Mouse (Mus musculus) embryonic stem cell, embryonic (primary cell): Measurements from ENCODE around the gene C2cd5.

Experiments
- CTCF ChIA-PET, 4 experiments: fragments of 300-600 bp in 2 of 4; fragments of 350-600 bp in 2 of 4; sonication (Branson Sonifier 250); formaldehyde crosslinking; loops; one replicate each; lab custom pipeline; 2022; ENCODE audit warnings: inconsistent platforms in 2 of 4; lab: Charles Lee
- POLR2A ChIA-PET, 4 experiments: fragments of 300-600 bp in 2 of 4; fragments of 350-600 bp in 2 of 4; sonication (Branson Sonifier 250); formaldehyde crosslinking; loops; one replicate each; lab custom pipeline; 2022; ENCODE audit warnings: antibody characterized with exemption in 4 of 4, inconsistent platforms in 1 of 4; lab: Charles Lee

The C2cd5 gene

DNA sequence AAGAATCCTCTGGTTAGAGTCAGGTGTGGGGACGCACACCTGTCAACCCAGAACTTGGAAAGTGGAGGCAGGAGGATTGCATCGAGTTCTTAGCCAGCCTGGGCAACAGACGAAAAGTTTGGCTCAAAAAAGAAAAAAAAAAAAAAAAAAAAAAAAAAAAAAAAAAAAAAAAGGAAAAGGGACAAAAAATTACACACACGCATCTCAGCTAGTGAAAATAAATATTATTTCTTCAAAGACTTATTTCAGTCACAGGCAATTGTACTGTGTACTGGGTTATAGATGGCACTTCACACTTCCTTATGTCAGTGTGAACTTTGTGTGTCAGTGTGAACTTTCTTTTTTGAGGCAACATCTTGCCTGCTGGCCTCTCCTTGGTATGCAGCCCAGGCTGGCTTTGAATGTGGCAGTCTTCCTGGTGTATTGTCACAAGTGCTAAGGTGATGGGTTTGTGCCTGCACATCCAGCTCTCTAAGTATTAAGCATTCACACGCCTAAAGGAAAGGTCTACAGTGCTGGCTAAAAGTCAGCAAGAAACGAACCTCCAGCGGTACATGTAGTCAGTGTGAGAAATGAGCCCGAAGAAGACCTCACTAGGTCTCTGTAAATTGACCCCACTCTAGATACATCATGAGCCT lies 656 bp upstream of the C2cd5 start:
- ChIA-PET POLR2A (interaction anchor here in 3 of 4 experiments (0.6 to 6.5 kb wide), 31 partner anchors 8 to 1151 kb away, joined by 3 to 74 read pairs (median 5); partner anchors contain the start of gene Etnk1 (in 2 of the 3)), CTCF (interaction anchor here in 2 of 4 experiments (1.0 to 1.8 kb wide), 3 partner anchors 54 to 80 kb away, joined by 5 to 7 read pairs (median 7); no protein-coding TSS in a partner anchor)

DNA sequence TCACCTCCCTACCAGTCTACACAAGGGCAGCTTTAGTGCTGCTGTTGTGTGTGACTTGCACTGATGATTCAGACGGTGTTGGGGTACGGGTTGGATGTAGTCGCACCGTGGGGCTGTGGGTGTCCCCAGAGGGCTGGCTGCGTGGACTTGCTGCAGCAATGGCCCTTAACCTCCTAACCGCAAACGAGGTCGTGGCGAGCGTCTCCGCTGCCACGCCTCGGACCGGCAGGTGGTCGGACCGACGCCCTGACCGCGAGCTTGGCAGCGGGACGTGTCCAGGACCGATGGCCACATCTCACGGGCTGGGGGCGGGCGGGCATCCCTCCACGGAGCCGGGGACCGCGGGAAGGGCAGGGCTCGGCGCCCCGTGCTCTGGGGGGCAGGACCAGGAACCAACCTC lies 660 bp downstream of the C2cd5 start:
- ChIA-PET CTCF (interaction anchor here in 3 of 4 experiments (0.6 to 1.8 kb wide), 3 partner anchors 64 to 120 kb away, joined by 3 to 9 read pairs (median 5); no protein-coding TSS in a partner anchor), POLR2A (interaction anchor here (0.5 to 6.5 kb wide), 29 partner anchors 9 to 137 kb away, joined by 3 to 74 read pairs (median 5); partner anchors contain the start of gene Etnk1 (in 2 of the 4))

GRCm38 (mm10) chr6:143095126-143095525 lies 4.8 kb downstream of the C2cd5 start:
- CTCF ChIA-PET, result interaction anchor here in 2 of 4 experiments (0.8 to 2.1 kb wide), 3 partner anchors 60 to 310 kb away, joined by 3 to 4 read pairs (median 3); no protein-coding TSS in a partner anchor
- POLR2A ChIA-PET, result interaction anchor here in 2 of 4 experiments (0.6 to 6.5 kb wide), 11 partner anchors 11 to 357 kb away, joined by 3 to 74 read pairs (median 4); no protein-coding TSS in a partner anchor

GRCm38 (mm10) chr6:143092856-143093255 lies 7.1 kb downstream of the C2cd5 start:
- ChIA-PET POLR2A (interaction anchor here in 3 of 4 experiments (0.5 to 2.9 kb wide), 16 partner anchors 9 to 585 kb away, joined by 3 to 19 read pairs (median 4); partner anchors contain the start of gene Ldhb (in 1 of the 3)), CTCF (interaction anchor here in 1 of 4 experiments (1.0 to 1.6 kb wide), 2 partner anchors 9 to 82 kb away, joined by 3 to 5 read pairs; no protein-coding TSS in a partner anchor)

GRCm38 (mm10) chr6:143091076-143091475 lies 8.9 kb downstream of the C2cd5 start:
- ChIA-PET POLR2A (interaction anchor here in 3 of 4 experiments (1.0 to 2.9 kb wide), 15 partner anchors 8 to 106 kb away, joined by 3 to 19 read pairs (median 5); partner anchors contain the start of gene C2cd5 (in 3 of the 3)), CTCF (no interaction called here)

DNA sequence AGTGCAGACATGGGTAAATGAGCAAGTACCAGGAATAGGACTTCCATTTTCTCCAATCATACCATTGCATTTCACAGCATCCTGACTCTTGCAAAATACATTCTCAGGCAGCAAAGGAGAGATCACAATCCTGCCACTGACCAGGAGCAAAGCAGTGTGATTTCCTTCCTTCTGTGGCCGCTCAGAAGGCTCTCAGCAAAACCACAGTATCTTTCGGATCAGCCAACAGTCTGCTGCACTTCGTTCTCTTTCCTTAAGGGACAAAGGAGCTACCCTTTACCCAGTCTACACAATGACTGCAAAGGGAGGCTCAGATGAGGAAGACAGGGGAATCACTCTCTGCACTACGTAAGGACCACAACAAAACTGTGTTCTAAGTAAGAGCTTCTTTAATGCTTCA lies 12.6 kb downstream of the C2cd5 start:
- ChIA-PET POLR2A (interaction anchor here in 3 of 4 experiments (0.6 to 10.7 kb wide), 8 partner anchors 9 to 1534 kb away, joined by 3 to 74 read pairs (median 3); partner anchors contain the start of gene C2cd5 (in 1 of the 3)), CTCF (interaction anchor here in 1 of 4 experiments (1.2 kb wide), 1 partner anchor 88 kb away, joined by 3 read pairs; no protein-coding TSS in a partner anchor)

DNA sequence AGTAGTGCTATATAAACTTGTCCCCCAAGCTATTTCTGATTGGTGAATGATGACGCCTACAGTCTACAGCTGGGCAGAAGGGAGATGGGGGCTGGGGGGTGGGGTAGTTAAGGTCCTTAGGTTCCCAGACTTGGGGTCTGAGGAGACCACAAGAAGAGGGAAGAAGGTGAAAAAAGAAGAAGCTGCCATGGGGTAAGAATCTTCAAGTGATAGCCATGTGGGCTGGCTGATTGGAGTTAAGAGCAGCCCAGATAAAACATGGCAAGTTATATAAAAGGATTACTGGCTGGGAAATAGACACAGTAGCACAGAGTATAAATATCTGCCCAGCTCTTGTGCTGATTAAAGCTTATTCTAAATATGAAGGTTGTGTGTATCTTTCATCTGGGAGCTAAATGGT lies 14.0 kb downstream of the C2cd5 start:
- POLR2A ChIA-PET, result interaction anchor here in 3 of 4 experiments (0.6 to 10.7 kb wide), 10 partner anchors 12 to 713 kb away, joined by 3 to 74 read pairs (median 3); partner anchors contain the start of genes C2cd5 (in 1 of the 3) and Etnk1 (in 1 of the 3)
- CTCF ChIA-PET, result no interaction called here

DNA sequence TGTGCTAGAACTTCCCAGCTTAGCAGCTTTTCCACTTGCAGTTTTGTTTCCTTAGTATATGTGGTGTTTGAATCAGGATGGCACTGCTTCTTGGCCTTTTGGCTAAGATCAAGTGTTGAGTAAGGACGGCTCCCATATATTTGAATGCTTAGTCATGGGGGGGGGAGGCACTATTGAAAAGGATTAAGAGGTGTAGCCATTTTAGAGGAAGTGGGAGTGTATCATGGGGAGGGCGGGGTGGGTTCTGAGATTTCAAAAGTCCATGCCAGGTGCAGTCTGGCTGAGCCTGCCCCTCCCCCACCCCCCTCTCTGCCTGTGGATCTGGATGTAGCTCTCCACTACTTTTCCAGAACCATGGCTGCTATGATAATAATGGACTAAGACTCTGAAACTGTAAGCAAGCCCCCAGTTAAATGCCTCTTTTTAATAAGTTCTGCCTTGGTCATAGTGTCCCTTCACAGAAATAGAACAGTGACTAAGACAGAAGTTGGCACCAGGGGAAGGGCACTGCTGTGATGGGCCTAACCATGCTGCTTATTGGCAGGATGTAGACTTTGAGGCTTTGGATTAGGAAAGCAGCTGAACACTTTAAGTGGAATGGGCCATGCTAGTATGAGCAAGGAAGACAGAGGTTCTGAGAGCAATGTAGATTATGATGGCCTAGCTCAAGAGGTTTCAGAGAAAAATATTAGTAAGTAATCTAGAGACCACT lies 15.5 kb downstream of the C2cd5 start:
- POLR2A ChIA-PET, result interaction anchor here in 3 of 4 experiments (0.6 to 10.7 kb wide), 22 partner anchors 9 to 548 kb away, joined by 3 to 74 read pairs (median 3); partner anchors contain the start of gene C2cd5 (in 2 of the 3)
- CTCF ChIA-PET, result no interaction called here

GRCm38 (mm10) chr6:143081479-143082106 lies 18.3 kb downstream of the C2cd5 start:
- CTCF ChIA-PET, result interaction anchor here in 1 of 4 experiments (0.6 kb wide), 1 partner anchor 94 kb away, joined by 3 read pairs; no protein-coding TSS in a partner anchor
- POLR2A ChIA-PET, result interaction anchor here in 3 of 4 experiments (0.6 to 10.7 kb wide), 18 partner anchors 8 to 93 kb away, joined by 3 to 74 read pairs (median 4); partner anchors contain the start of gene C2cd5 (in 2 of the 3)

DNA sequence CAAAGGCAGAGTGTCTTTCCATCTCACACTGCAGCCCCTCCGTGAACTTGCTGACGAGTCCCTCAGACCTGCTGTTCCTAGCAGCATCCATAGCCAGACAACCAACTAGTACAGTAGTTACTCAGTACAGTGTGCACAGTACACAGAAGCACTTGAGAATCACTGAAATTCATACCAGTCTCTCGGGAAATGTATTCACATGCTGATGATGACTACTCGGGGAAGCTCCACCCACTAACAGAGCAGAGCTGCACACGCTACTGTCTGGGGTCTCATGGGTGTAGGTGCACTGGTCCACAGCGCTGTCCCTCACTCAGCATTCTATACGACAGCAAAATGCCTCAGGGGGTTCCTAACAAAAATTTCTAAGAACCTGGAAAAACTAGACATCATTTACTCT lies 19.2 kb downstream of the C2cd5 start:
- POLR2A ChIA-PET, result interaction anchor here in 2 of 4 experiments (1.1 to 10.7 kb wide), 9 partner anchors 7 to 91 kb away, joined by 3 to 74 read pairs (median 7); partner anchors contain the start of gene C2cd5 (in 2 of the 2)
- CTCF ChIA-PET, result no interaction called here

- ChIA-PET POLR2A (interaction anchor here in 3 of 4 experiments (0.8 to 10.7 kb wide), 14 partner anchors 9 to 102 kb away, joined by 3 to 74 read pairs (median 4); partner anchors contain the start of gene C2cd5 (in 1 of the 3)), CTCF (interaction anchor here in 2 of 4 experiments (0.7 to 0.9 kb wide), 2 partner anchors 11 to 17 kb away, joined by 3 to 5 read pairs; no protein-coding TSS in a partner anchor)
Observed at GRCm38 (mm10) chr6:143079126-143079525, 20.8 kb downstream of the C2cd5 start.

DNA sequence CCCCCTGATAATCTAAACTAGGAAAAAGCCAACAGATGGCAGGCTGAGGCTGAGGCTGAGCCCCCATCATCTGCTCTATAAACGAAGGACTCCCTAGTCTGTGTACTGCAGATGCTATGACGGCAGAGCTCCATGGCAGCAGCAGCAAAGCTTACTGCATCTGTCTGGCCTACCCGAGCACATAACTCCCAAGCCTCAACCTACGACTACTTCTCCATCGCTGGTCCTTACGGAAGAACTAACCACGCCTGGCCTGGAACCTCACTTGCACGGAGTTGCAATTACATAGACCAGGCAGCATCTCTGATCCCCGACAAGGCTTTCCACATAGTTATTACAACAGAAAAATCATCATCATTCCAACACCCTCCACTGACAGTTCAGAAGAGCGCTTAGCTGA lies 23.5 kb downstream of the C2cd5 start:
- ChIA-PET CTCF (no interaction called here), POLR2A (interaction anchor here in 1 of 4 experiments (0.9 to 1.6 kb wide), 7 partner anchors 8 to 117 kb away, joined by 3 to 6 read pairs (median 4); no protein-coding TSS in a partner anchor)

GRCm38 (mm10) chr6:143073914-143074313 lies 26.0 kb downstream of the C2cd5 start:
- ChIA-PET CTCF (interaction anchor here in 1 of 4 experiments (1.5 kb wide), 1 partner anchor 101 kb away, joined by 4 read pairs; no protein-coding TSS in a partner anchor), POLR2A (interaction anchor here in 3 of 4 experiments (0.9 to 2.0 kb wide), 10 partner anchors 8 to 101 kb away, joined by 3 to 9 read pairs (median 3); no protein-coding TSS in a partner anchor)

DNA sequence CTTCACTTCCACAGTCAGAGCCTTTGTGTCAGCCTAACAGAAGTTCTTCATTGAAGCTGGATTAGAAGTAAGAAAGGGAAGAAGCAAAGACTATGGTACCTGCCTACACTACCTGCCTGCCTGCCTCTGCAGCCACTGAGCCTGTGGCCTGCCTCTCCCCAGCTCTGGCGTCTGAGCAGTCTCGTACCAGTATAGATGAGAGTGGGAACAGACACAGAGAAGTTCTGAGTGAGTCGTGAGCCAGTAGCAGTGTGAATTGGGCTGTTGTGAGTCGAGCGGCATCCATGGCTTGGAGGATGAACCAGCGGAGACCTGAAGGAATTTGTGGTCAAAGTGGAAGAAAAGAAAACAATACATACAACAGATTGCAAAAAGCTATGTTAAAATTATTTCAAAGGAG lies 26.5 kb downstream of the C2cd5 start:
- ChIA-PET POLR2A (interaction anchor here in 3 of 4 experiments (0.9 to 2.0 kb wide), 10 partner anchors 9 to 102 kb away, joined by 3 to 9 read pairs (median 3); no protein-coding TSS in a partner anchor), CTCF (interaction anchor here in 1 of 4 experiments (1.5 kb wide), 1 partner anchor 102 kb away, joined by 4 read pairs; no protein-coding TSS in a partner anchor)

GRCm38 (mm10) chr6:143072412-143073014 lies 27.4 kb downstream of the C2cd5 start:
- CTCF ChIA-PET, result no interaction called here
- POLR2A ChIA-PET, result interaction anchor here in 2 of 4 experiments (0.6 to 2.0 kb wide), 7 partner anchors 10 to 35 kb away, joined by 3 to 9 read pairs (median 3); no protein-coding TSS in a partner anchor

DNA sequence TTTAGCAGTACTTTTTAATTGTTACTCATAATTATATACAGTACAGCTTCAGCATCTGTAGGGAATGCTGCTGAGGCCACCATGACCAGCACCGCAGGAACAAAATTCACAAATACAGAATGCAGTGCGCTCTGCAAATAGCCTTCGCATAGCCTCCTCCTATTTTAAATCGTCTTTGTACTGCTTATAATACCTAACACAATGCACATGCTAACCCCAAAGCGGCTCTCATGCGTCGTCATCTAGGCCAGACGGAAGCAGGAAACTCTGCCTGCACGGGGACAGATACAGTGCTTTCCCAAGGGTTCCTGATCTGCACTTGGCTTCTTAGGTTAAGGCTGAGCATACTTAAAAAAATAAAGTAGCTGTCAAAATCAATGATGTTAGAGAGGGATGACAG lies 29.2 kb downstream of the C2cd5 start:
- CTCF ChIA-PET, result no interaction called here
- POLR2A ChIA-PET, result interaction anchor here in 2 of 4 experiments (0.7 to 5.7 kb wide), 7 partner anchors 8 to 104 kb away, joined by 3 to 53 read pairs (median 4); no protein-coding TSS in a partner anchor
